Mouse (Mus musculus) liver, embryonic 11.5 days (tissue): ENCODE measurements around the gene Msrb3. TPM values are rescaled to one million over a fixed set of nuclear protein-coding genes. Genes with fewer than 3 reads are reported as not detected.
"Not testable (repeated sequence)": the region's sequence is repeated elsewhere in the genome, so short reads cannot be mapped to it uniquely, and the experiment has no call there.

Experiments
- ATAC-seq: fragments of 200-750 bp; cut with Nextera tagmentation; replicated peaks from 2 replicates; pipeline ENCODE4 v1.8.0; 2017; ENCODE audit warnings: moderate number of reproducible peaks, mild to moderate bottlenecking, moderate TSS enrichment, moderate library complexity; ENCODE audit not compliant: low FRiP score
- DNase-seq: peaks from one replicate; pipeline ENCODE4 v3.0.0-alpha.2; 2017; ENCODE audit warnings: low spot score
- H3K27ac ChIP-seq: fragments of 300-500 bp; sonication (generic); 2 replicates; pipeline ENCODE4 v1.5.1; 2014; ENCODE audit warnings: mild to moderate bottlenecking, low read depth, low read length, control low read depth
- H3K27me3 ChIP-seq: fragments of 300-500 bp; sonication (generic); replicated peaks from 2 replicates; pipeline ENCODE4 v1.6.1; 2014; ENCODE audit warnings: low read length, mixed read lengths; ENCODE audit not compliant: control insufficient read depth, insufficient read depth
- H3K36me3 ChIP-seq: fragments of 300-500 bp; sonication (generic); 2 replicates; pipeline ENCODE4 v1.6.1; 2014; ENCODE audit warnings: mild to moderate bottlenecking, low read length, moderate library complexity, mixed read lengths; ENCODE audit not compliant: control insufficient read depth, insufficient read depth
- H3K4me1 ChIP-seq: fragments of 300-500 bp; sonication (generic); replicated peaks from 2 replicates; pipeline ENCODE4 v1.6.1; 2014; ENCODE audit warnings: low read length, mixed read lengths; ENCODE audit not compliant: control insufficient read depth, insufficient read depth
- H3K4me2 ChIP-seq: fragments of 300-500 bp; sonication (generic); 2 replicates; pipeline ENCODE4 v1.6.1; 2014; ENCODE audit warnings: mild to moderate bottlenecking, control low read depth, moderate library complexity
- H3K4me3 ChIP-seq: fragments of 300-500 bp; sonication (generic); 2 replicates; pipeline ENCODE4 v1.5.1; 2014; ENCODE audit warnings: low read depth, low read length, control low read depth
- H3K9ac ChIP-seq: fragments of 300-500 bp; sonication (generic); 2 replicates; pipeline ENCODE4 v1.6.1; 2014; ENCODE audit warnings: low read depth, low read length, control low read depth
- H3K9me3 ChIP-seq: fragments of 300-500 bp; sonication (generic); 2 replicates; pipeline ENCODE4 v1.6.1; 2016; ENCODE audit warnings: low read length, inconsistent platforms, mixed read lengths; ENCODE audit not compliant: control insufficient read depth
- WGBS: fragments of 180-500 bp; shearing (Covaris S2); extraction: QIAGEN DNeasy Blood & Tissue Kit; methylation state at CpG from one replicate; pipeline ENCODE4 v1.1.7; 2014; 5-methylcytosine and 5-hydroxymethylcytosine counted together
- polyA plus RNA-seq: library from polyadenylated mRNA; unstranded; fragments of >200 nt; fragmentation: Nextera tagmentation; extraction: Ambion mirVana; gene quantifications from 2 replicates; pipeline ENCODE4 v1.2.1, GENCODE M21; 2014

The Msrb3 gene
- polyA plus RNA-seq, 1 experiment from 2014 or later: 2.8 TPM

- peaks cover 2% of the 10 kb centered on the region; the same call in 1 of the 2 replicates for H3K4me1 ChIP-seq
- no peak overlapping the region for H3K4me2 ChIP-seq
- peak overlapping the region; percentile 10; the same call in 1 of the 2 replicates for H3K27ac ChIP-seq
- no peak for DNase-seq
- ATAC-seq: no peak
- no peaks in the 10 kb centered on the region for H3K27me3 ChIP-seq
- WGBS: 77% methylated on average over 11 of the region's 11 CpGs
- H3K9me3 ChIP-seq: no peaks in the 10 kb centered on the region; the same call in 1 of the 2 replicates
- no peak overlapping the region for H3K9ac ChIP-seq
- H3K4me3 ChIP-seq: no peak overlapping the region
- no peaks in the 10 kb centered on the region for H3K36me3 ChIP-seq
These were observed 147.6 kb downstream of the Msrb3 start for GRCm38 (mm10) chr10:120751295-120751722.

GRCm38 (mm10) chr10:120749556-120749955, 149.3 kb downstream of the Msrb3 start:
- not testable (repeated sequence) for H3K36me3 ChIP-seq, H3K27ac ChIP-seq, DNase-seq, H3K9me3 ChIP-seq, ATAC-seq, H3K4me1 ChIP-seq, H3K4me3 ChIP-seq, H3K27me3 ChIP-seq, H3K4me2 ChIP-seq, H3K9ac ChIP-seq
- 83% methylated on average over 5 of the region's 5 CpGs for WGBS

- H3K27me3 ChIP-seq: peaks cover 3% of the 10 kb centered on the region; the same call in 1 of the 2 replicates
- no peak overlapping the region for H3K27ac ChIP-seq
- ATAC-seq: no peak
- H3K9me3 ChIP-seq: no peaks in the 10 kb centered on the region; the same call in 1 of the 2 replicates
- H3K9ac ChIP-seq: no peak overlapping the region
- no peaks in the 10 kb centered on the region for H3K36me3 ChIP-seq
- no peak overlapping the region for H3K4me3 ChIP-seq
- H3K4me2 ChIP-seq: no peak overlapping the region
- DNase-seq: no peak
- peaks cover 12% of the 10 kb centered on the region; the same call in 1 of the 2 replicates for H3K4me1 ChIP-seq
- WGBS: 89% methylated on average over 6 of the region's 6 CpGs
These were observed 150.7 kb downstream of the Msrb3 start for GRCm38 (mm10) chr10:120748156-120748555.

GRCm38 (mm10) chr10:120745138-120745856, 153.6 kb downstream of the Msrb3 start:
- Histone ChIP-seq H3K4me1 (peaks cover 10% of the 10 kb centered on the region; the same call in 1 of the 2 replicates), H3K9me3 (no peaks in the 10 kb centered on the region; the same call in 1 of the 2 replicates), H3K9ac (peak overlapping the region; percentile 46; the same call in 1 of the 2 replicates), H3K4me3 (peak overlapping the region; percentile 37), H3K4me2 (peak overlapping the region; percentile 64), H3K36me3 (no peaks in the 10 kb centered on the region), H3K27ac (peak overlapping the region; percentile 64; the same call in 1 of the 2 replicates), H3K27me3 (peaks cover 3% of the 10 kb centered on the region; the same call in 1 of the 2 replicates)
- peak; percentile 62 for DNase-seq
- no peak for ATAC-seq
- 12% methylated on average over 18 of the region's 18 CpGs for WGBS

- ATAC-seq (no peak), DNase-seq (no peak)
- peaks cover 10% of the 10 kb centered on the region; the same call in 1 of the 2 replicates for H3K4me1 ChIP-seq
- peak overlapping the region; percentile 64 for H3K4me2 ChIP-seq
- WGBS: 9% methylated on average over 15 of the region's 15 CpGs
- H3K36me3 ChIP-seq: no peaks in the 10 kb centered on the region
- H3K9ac ChIP-seq: peak overlapping the region; percentile 46; the same call in 1 of the 2 replicates
- peaks cover 3% of the 10 kb centered on the region; the same call in 1 of the 2 replicates for H3K27me3 ChIP-seq
- no peaks in the 10 kb centered on the region for H3K9me3 ChIP-seq
- peak overlapping the region; percentile 37 for H3K4me3 ChIP-seq
- H3K27ac ChIP-seq: peak overlapping the region; percentile 64
These were observed 154.3 kb downstream of the Msrb3 start for GRCm38 (mm10) chr10:120744441-120745137.

- 33% methylated on average over 14 of the region's 14 CpGs for WGBS
- Histone ChIP-seq H3K4me1 (0 out of 2 replicates have a peak, but pooled peaks cover 2% of the 10 kb centered on the region), H3K27ac (no peak overlapping the region), H3K4me2 (peak overlapping the region; percentile 47), H3K9ac (no peak overlapping the region), H3K36me3 (no peaks in the 10 kb centered on the region), H3K9me3 (no peaks in the 10 kb centered on the region), H3K27me3 (no peaks in the 10 kb centered on the region; the same call in 1 of the 2 replicates), H3K4me3 (no peak overlapping the region)
- DNase-seq (no peak), ATAC-seq (no peak)
These were observed 162.3 kb downstream of the Msrb3 start for GRCm38 (mm10) chr10:120736508-120737069.

GRCm38 (mm10) chr10:120735722-120736507, 163.0 kb downstream of the Msrb3 start:
- no peak for ATAC-seq
- WGBS: 9% methylated on average over 25 of the region's 25 CpGs
- Histone ChIP-seq H3K27ac (no peak overlapping the region), H3K4me1 (0 out of 2 replicates have a peak, but pooled peaks cover 2% of the 10 kb centered on the region), H3K9me3 (no peaks in the 10 kb centered on the region), H3K4me2 (peak overlapping the region; percentile 47), H3K27me3 (no peaks in the 10 kb centered on the region; the same call in 1 of the 2 replicates), H3K4me3 (0 out of 2 replicates have a peak overlapping the region, but pooled peaks have one; percentile 13), H3K36me3 (no peaks in the 10 kb centered on the region), H3K9ac (no peak overlapping the region)
- DNase-seq: no peak

- H3K4me3 ChIP-seq: no peak overlapping the region
- 96% methylated on average over 2 of the region's 2 CpGs for WGBS
- no peaks in the 10 kb centered on the region; the same call in 1 of the 2 replicates for H3K27me3 ChIP-seq
- DNase-seq (no peak), ATAC-seq (no peak)
- H3K9me3 ChIP-seq: no peaks in the 10 kb centered on the region
- H3K4me2 ChIP-seq: no peak overlapping the region
- no peak overlapping the region for H3K9ac ChIP-seq
- H3K4me1 ChIP-seq: 0 out of 2 replicates have a peak, but pooled peaks cover 2% of the 10 kb centered on the region
- no peak overlapping the region for H3K27ac ChIP-seq
- H3K36me3 ChIP-seq: no peaks in the 10 kb centered on the region
These were observed 164.5 kb downstream of the Msrb3 start for GRCm38 (mm10) chr10:120734364-120734763.
